Mouse (Mus musculus) bone marrow macrophage, adult 2 months (primary cell): Measurements from ENCODE around the gene Thbs1. TPM values are rescaled to one million over a fixed set of nuclear protein-coding genes. Genes with fewer than 3 reads are reported as not detected.

ENCODE experiments used
- H3K27ac ChIP-seq: 2 replicates; pipeline ENCODE4 v1.5.1; 2012; ENCODE audit warnings: low read depth, low read length; ENCODE audit not compliant: insufficient read depth
- H3K4me1 ChIP-seq: 2 replicates; pipeline ENCODE4 v1.6.1; 2012; ENCODE audit warnings: low read length; ENCODE audit not compliant: control insufficient read depth, insufficient read depth
- H3K4me3 ChIP-seq: 2 replicates; pipeline ENCODE4 v1.5.1; 2012; ENCODE audit warnings: mild to moderate bottlenecking, low read length, moderate library complexity; ENCODE audit not compliant: insufficient read depth
- CTCF ChIP-seq: IDR thresholded peaks from 2 replicates; pipeline ENCODE4 v1.5.1; 2012; ENCODE audit warnings: low read depth, mild to moderate bottlenecking, low read length, moderate library complexity
- POLR2A ChIP-seq: IDR thresholded peaks from 2 replicates; pipeline ENCODE4 v1.6.1; 2012; ENCODE audit warnings: mild to moderate bottlenecking, low read depth, low read length, borderline replicate concordance
- polyA plus RNA-seq: library from polyadenylated mRNA; stranded (reverse); fragments of >200 nt; gene quantifications from 2 replicates; pipeline ENCODE4 v1.2.4, GENCODE M21; 2012; ENCODE audit not compliant: missing spikeins, insufficient read depth, insufficient read length

Gene Thbs1
- polyA plus RNA-seq, 1 experiment = 121 TPM

- TF ChIP-seq POLR2A = no peak
- TF ChIP-seq CTCF = no peak
- H3K4me3 ChIP-seq = no peak overlapping the region
- no peak overlapping the region for H3K27ac ChIP-seq
- H3K4me1 ChIP-seq = no peaks in the 10 kb centered on the region
These were observed 1.3 kb downstream of the Thbs1 start for GRCm38 (mm10) chr2:118112846-118113479.

- no peak overlapping the region for H3K4me3 ChIP-seq
- H3K27ac ChIP-seq = no peak overlapping the region
- H3K4me1 ChIP-seq = no peaks in the 10 kb centered on the region
- TF ChIP-seq POLR2A (no peak), CTCF (no peak)
These were observed 2.3 kb downstream of the Thbs1 start for GRCm38 (mm10) chr2:118113808-118114524.

DNA sequence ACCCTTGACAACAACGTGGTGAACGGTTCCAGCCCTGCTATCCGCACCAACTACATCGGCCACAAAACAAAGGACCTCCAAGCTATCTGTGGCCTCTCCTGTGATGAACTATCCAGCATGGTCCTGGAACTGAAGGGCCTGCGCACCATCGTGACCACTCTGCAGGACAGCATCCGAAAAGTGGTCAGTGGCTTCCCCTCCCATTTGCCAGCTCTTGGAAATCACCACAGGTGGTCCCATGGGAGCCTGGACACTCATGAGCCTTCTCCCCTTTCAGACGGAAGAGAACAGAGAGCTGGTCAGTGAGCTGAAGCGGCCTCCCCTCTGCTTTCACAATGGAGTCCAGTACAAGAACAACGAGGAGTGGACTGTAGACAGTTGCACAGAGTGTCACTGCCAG lies 3.0 kb downstream of the Thbs1 start:
- Histone ChIP-seq H3K27ac (no peak overlapping the region), H3K4me1 (no peaks in the 10 kb centered on the region), H3K4me3 (no peak overlapping the region)
- TF ChIP-seq CTCF (no peak), POLR2A (no peak)

GRCm38 (mm10) chr2:118115647-118116046 lies 4.0 kb downstream of the Thbs1 start:
- TF ChIP-seq POLR2A (no peak), CTCF (no peak)
- no peak overlapping the region for H3K27ac ChIP-seq
- no peaks in the 10 kb centered on the region for H3K4me1 ChIP-seq
- H3K4me3 ChIP-seq = no peak overlapping the region

GRCm38 (mm10) chr2:118116180-118116579 lies 4.5 kb downstream of the Thbs1 start:
- Histone ChIP-seq H3K4me1 (no peaks in the 10 kb centered on the region), H3K27ac (no peak overlapping the region), H3K4me3 (no peak overlapping the region)
- TF ChIP-seq POLR2A (no peak), CTCF (no peak)

DNA sequence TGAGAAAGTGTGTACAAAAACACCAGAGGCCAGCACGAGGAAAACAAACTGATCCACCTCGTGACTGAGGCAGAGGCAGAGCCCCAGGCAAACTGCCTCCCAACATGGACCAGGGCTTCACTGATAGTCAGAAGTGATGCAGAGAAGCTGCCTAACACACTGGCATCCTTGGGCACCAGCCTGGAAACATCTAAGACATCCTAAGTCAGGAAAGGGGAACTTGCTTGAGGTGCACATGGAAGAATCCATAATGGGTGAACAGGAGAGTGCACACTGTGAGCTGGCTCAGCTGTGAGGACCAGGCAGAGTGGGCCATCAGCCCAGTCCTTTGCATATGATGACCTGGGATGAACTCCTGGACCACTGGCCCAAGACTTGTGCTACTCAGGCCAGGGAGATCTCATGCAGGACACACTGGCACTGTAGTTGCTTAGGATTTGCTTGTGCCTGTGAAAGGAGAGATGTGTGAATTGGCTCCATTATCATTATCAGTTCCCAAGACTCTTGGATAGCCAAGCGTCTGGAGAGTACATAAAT lies 5.1 kb downstream of the Thbs1 start:
- no peak overlapping the region for H3K27ac ChIP-seq
- H3K4me1 ChIP-seq = no peaks in the 10 kb centered on the region
- TF ChIP-seq POLR2A (no peak), CTCF (no peak)
- no peak overlapping the region for H3K4me3 ChIP-seq

DNA sequence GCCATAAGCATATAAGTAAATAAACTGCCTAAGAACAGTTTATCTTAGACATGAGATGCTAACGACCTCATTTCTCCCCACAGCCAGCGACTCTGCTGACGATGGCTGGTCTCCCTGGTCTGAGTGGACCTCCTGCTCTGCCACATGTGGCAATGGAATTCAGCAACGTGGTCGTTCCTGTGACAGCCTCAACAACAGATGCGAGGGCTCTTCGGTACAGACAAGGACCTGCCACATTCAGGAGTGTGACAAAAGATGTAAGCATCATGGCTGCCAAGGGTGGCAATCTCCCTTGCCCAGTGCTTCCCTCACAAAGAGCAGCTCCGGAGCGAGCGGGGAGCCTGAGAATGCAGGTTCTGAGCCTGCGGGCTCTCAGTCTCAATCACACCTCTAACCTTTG lies 5.7 kb downstream of the Thbs1 start:
- Histone ChIP-seq H3K4me3 (no peak overlapping the region), H3K4me1 (no peaks in the 10 kb centered on the region), H3K27ac (no peak overlapping the region)
- TF ChIP-seq CTCF (no peak), POLR2A (no peak)

GRCm38 (mm10) chr2:118118045-118118444 lies 6.4 kb downstream of the Thbs1 start:
- Histone ChIP-seq H3K4me3 (no peak overlapping the region), H3K4me1 (no peaks in the 10 kb centered on the region), H3K27ac (no peak overlapping the region)
- TF ChIP-seq POLR2A (no peak), CTCF (no peak)

DNA sequence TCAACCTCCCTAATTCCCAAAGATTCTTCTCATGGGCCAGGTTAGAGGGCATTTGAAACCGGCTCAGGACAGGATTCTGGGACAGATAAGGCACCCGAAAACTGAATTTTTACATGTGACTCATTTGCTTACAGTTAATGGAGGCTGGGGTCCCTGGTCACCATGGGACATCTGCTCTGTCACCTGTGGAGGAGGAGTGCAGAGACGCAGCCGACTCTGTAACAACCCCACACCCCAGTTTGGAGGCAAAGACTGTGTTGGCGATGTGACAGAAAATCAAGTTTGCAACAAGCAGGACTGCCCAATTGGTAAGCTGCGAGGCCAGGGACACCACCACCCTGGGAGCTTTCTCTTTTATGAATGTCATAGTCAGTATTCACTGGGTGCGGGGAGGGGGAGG lies 6.8 kb downstream of the Thbs1 start:
- Histone ChIP-seq H3K4me3 (no peak overlapping the region), H3K4me1 (no peaks in the 10 kb centered on the region), H3K27ac (no peak overlapping the region)
- TF ChIP-seq CTCF (no peak), POLR2A (no peak)

GRCm38 (mm10) chr2:118119684-118120083 lies 8.0 kb downstream of the Thbs1 start:
- Histone ChIP-seq H3K4me3 (no peak overlapping the region), H3K27ac (no peak overlapping the region), H3K4me1 (no peaks in the 10 kb centered on the region)
- no peak for TF ChIP-seq POLR2A
